Mouse (Mus musculus) G1E (cell line): Measurements from ENCODE around the gene Adap1. TPM values are rescaled to one million over a fixed set of nuclear protein-coding genes. Genes with fewer than 3 reads are reported as not detected.

ENCODE experiments used
- ATAC-seq: 2 replicates; pipeline ENCODE4 v1.8.0; 2016; ENCODE audit warnings: mild to moderate bottlenecking; ENCODE audit not compliant: insufficient number of reproducible peaks, poor library complexity, low FRiP score, severe bottlenecking; ENCODE audit errors: extremely low read depth
- DNase-seq: peaks from one replicate; pipeline ENCODE4 v3.0.0; 2012; ENCODE audit warnings: low spot score
- H3K27me3 ChIP-seq: 2 replicates; pipeline ENCODE4 v1.6.1; 2012; ENCODE audit warnings: mild to moderate bottlenecking, low read length, inconsistent platforms; ENCODE audit not compliant: insufficient read depth
- H3K36me3 ChIP-seq: replicated peaks from 2 replicates; pipeline ENCODE3; 2012; ENCODE audit warnings: mild to moderate bottlenecking, inconsistent platforms
- H3K4me1 ChIP-seq: 2 replicates; pipeline ENCODE4 v1.6.1; 2012; ENCODE audit warnings: low read depth, low read length, inconsistent platforms, mixed read lengths; ENCODE audit not compliant: insufficient read depth
- H3K4me3 ChIP-seq: 2 replicates; pipeline ENCODE4 v1.5.1; 2012; ENCODE audit warnings: low read depth, mild to moderate bottlenecking, inconsistent platforms, low read length, moderate library complexity, mixed read lengths
- H3K9me3 ChIP-seq: replicated peaks from 2 replicates; pipeline ENCODE4 v1.6.1; 2012; ENCODE audit warnings: inconsistent platforms
- CTCF ChIP-seq: IDR thresholded peaks from 2 replicates; pipeline ENCODE4 v1.5.1; 2012; ENCODE audit warnings: low read depth, low read length, inconsistent platforms, mixed read lengths
- GATA1 ChIP-seq: IDR thresholded peaks from 2 replicates; pipeline ENCODE4 v1.6.1; 2012; ENCODE audit warnings: borderline replicate concordance, low read length, inconsistent platforms, mixed read lengths
- GATA2 ChIP-seq: IDR thresholded peaks from 2 replicates; pipeline ENCODE4 v1.6.1; 2012; ENCODE audit warnings: low read depth, low read length, inconsistent platforms, borderline replicate concordance
- POLR2AphosphoS5 ChIP-seq: IDR thresholded peaks from 2 replicates; pipeline ENCODE4 v1.6.1; 2012; ENCODE audit warnings: low read depth, low read length, inconsistent platforms; ENCODE audit not compliant: insufficient replicate concordance
- TAL1 ChIP-seq: conservative IDR thresholded peaks from 2 replicates; pipeline ENCODE4 v1.6.1; 2012; ENCODE audit warnings: low read depth, low read length, inconsistent platforms, mixed read lengths
- polyA plus RNA-seq: library from polyadenylated mRNA; stranded (reverse); fragments of >175 nt; gene quantifications from 2 replicates; pipeline ENCODE4 v1.2.3, GENCODE M21; 2012
- total RNA-seq, 2 experiments: library from RNA; stranded (forward) in 1 of 2; stranded (reverse) in 1 of 2; fragments of 200-1000 nt in 1 of 2; fragments of >200 nt in 1 of 2; fragmentation: Nextera tagmentation in 1 of 2; gene quantifications; 2 replicates each; pipeline ENCODE4 v1.2.3; 2014 to 2017

The Adap1 gene
- total and polyA plus RNA-seq, 3 experiments: 1.4 to 2.3 (median 1.8) TPM

GRCm38 (mm10) chr5:139353496-139353895 lies 28.1 kb upstream of the Adap1 start:
- H3K9me3 ChIP-seq: no peaks in the 10 kb centered on the region
- peak; percentile 37 for ATAC-seq
- peaks cover 73% of the 10 kb centered on the region for H3K4me1 ChIP-seq
- peaks cover 17% of the 10 kb centered on the region for H3K36me3 ChIP-seq
- peaks cover 31% of the 10 kb centered on the region for H3K27me3 ChIP-seq
- TF ChIP-seq CTCF: 0 out of 2 replicates have a peak, but pooled peaks have one; percentile 13
- TF ChIP-seq TAL1: no peak
- H3K4me3 ChIP-seq: no peak overlapping the region
- peak; percentile 77 for DNase-seq

- peaks cover 36% of the 10 kb centered on the region for H3K27me3 ChIP-seq
- DNase-seq (no peak), ATAC-seq (no peak)
- no peaks in the 10 kb centered on the region for H3K9me3 ChIP-seq
- peak within 1 kb of the TSS; percentile 41; the same call in 1 of the 2 replicates for H3K4me3 ChIP-seq
- no peak for TF ChIP-seq TAL1
- TF ChIP-seq CTCF: no peak
- TF ChIP-seq GATA1: no peak
- no peak for TF ChIP-seq GATA2
- no peak for TF ChIP-seq POLR2AphosphoS5
- H3K4me1 ChIP-seq: peaks cover 74% of the 10 kb centered on the region
- H3K36me3 ChIP-seq: peaks cover 7% of the 10 kb centered on the region
Measured at GRCm38 (mm10) chr5:139352317-139352716, 26.9 kb upstream of the Adap1 start, which contains the start of gene Cyp2w1. Cyp2w1 (plus strand) TSS chr5:139352617.

DNA sequence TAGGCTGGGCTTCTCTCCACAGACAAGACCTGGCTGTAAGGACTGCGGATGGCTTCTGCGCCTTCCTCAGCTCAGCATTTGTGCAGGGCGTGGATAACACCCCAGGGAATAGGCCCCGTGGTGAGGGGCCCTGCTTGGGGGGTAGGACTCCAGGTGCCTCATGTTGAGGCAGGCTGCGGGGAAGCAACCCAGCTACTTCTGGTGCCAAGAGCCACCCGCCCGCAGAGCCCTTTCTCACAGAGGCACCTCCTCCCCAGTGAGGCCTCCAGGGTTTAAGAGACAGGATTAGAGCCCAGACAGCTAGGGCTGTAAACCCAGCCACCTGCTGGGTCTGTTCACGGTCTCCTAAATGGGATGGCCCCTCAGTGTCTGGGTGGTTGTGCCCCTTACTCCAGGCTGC lies 26.2 kb upstream of the Adap1 start:
- ATAC-seq (no peak), DNase-seq (no peak)
- TF ChIP-seq GATA2: no peak
- no peak for TF ChIP-seq TAL1
- no peak for TF ChIP-seq POLR2AphosphoS5
- TF ChIP-seq GATA1: no peak
- TF ChIP-seq CTCF: no peak
- peak overlapping the region; percentile 41; the same call in 1 of the 2 replicates for H3K4me3 ChIP-seq
- peaks cover 70% of the 10 kb centered on the region for H3K4me1 ChIP-seq
- H3K9me3 ChIP-seq: no peaks in the 10 kb centered on the region
- H3K27me3 ChIP-seq: peaks cover 35% of the 10 kb centered on the region
- peaks cover 1% of the 10 kb centered on the region for H3K36me3 ChIP-seq

GRCm38 (mm10) chr5:139351134-139351533 lies 25.7 kb upstream of the Adap1 start, which contains the start of gene Cox19:
Cox19 (minus strand) TSS chr5:139351418.
- TF ChIP-seq TAL1: no peak
- no peak for TF ChIP-seq CTCF
- TF ChIP-seq GATA2: no peak
- TF ChIP-seq POLR2AphosphoS5: no peak
- Histone ChIP-seq H3K9me3 (no peaks in the 10 kb centered on the region), H3K36me3 (no peaks in the 10 kb centered on the region), H3K4me3 (peak within 1 kb of the TSS; percentile 41; the same call in 1 of the 2 replicates), H3K4me1 (peaks cover 72% of the 10 kb centered on the region), H3K27me3 (peaks cover 39% of the 10 kb centered on the region)
- DNase-seq: no peak
- no peak for ATAC-seq

GRCm38 (mm10) chr5:139349713-139350112 lies 24.3 kb upstream of the Adap1 start:
- TF ChIP-seq GATA2: no peak
- no peak for TF ChIP-seq GATA1
- TF ChIP-seq POLR2AphosphoS5: no peak
- no peak for TF ChIP-seq TAL1
- Histone ChIP-seq H3K36me3 (no peaks in the 10 kb centered on the region), H3K4me1 (peaks cover 71% of the 10 kb centered on the region), H3K27me3 (peaks cover 37% of the 10 kb centered on the region), H3K9me3 (no peaks in the 10 kb centered on the region), H3K4me3 (peak overlapping the region; percentile 18; the same call in 1 of the 2 replicates)
- DNase-seq (no peak), ATAC-seq (no peak)

DNA sequence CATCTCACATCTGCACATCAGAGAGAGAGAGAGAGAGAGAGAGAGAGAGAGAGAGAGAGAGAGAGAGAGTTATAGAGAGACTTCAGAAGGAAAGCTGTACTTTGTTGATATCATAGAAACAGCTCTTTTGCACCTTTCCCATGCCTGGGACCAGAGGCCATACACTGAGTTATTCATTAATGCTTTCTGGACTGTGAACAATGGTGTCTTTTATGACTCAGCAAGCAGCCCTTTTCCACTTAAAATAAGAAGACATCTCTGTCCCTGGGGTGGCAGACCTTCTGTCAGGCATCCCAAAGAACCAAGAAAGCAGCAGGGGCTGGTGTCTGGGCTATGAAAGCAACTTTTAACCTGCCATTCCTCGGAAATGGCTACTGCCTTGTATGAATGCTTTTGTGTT lies 21.8 kb upstream of the Adap1 start:
- Histone ChIP-seq H3K27me3 (peaks cover 35% of the 10 kb centered on the region), H3K4me3 (no peak overlapping the region), H3K4me1 (peaks cover 68% of the 10 kb centered on the region), H3K9me3 (no peaks in the 10 kb centered on the region), H3K36me3 (peaks cover 8% of the 10 kb centered on the region)
- TF ChIP-seq GATA1: no peak
- TF ChIP-seq CTCF: no peak
- no peak for TF ChIP-seq GATA2
- TF ChIP-seq TAL1: no peak
- no peak for TF ChIP-seq POLR2AphosphoS5
- no peak for ATAC-seq
- DNase-seq: no peak

DNA sequence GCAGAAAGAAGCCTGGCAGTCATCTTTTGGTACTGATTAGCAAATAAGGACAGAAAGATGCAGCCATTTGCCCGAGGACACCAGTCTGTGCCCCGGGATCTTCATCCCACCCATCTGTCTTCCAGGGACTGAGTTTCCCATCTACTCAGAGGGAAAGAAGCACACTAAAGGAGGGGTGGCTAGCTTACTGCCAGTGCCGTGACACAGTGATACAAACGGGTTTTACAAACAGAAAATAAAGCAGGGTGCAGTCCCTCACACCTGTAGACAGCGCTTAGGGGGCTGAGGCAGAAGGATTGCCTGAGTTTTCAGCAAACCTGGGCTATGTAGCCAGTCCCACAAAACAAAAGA lies 19.9 kb upstream of the Adap1 start:
- peaks cover 52% of the 10 kb centered on the region for H3K4me1 ChIP-seq
- 0 out of 2 replicates have a peak, but pooled peaks have one; percentile 5 for ATAC-seq
- no peak for TF ChIP-seq TAL1
- no peak for TF ChIP-seq CTCF
- no peak for TF ChIP-seq GATA2
- no peak for TF ChIP-seq GATA1
- no peak for TF ChIP-seq POLR2AphosphoS5

More for the DNA sequence above, 19.9 kb upstream of the Adap1 start:
- DNase-seq: no peak
- Histone ChIP-seq H3K36me3 (peaks cover 26% of the 10 kb centered on the region), H3K4me3 (peak overlapping the region; percentile 93), H3K9me3 (no peaks in the 10 kb centered on the region), H3K27me3 (peaks cover 17% of the 10 kb centered on the region)
